Mouse (Mus musculus) midbrain, embryonic 14.5 days (tissue): ENCODE measurements around the gene Elovl7. TPM values are rescaled to one million over a fixed set of nuclear protein-coding genes. Genes with fewer than 3 reads are reported as not detected.

Experiments used
- ATAC-seq: fragments of 200-750 bp; cut with Nextera tagmentation; 2 replicates; pipeline ENCODE4 v1.8.0; 2017; ENCODE audit warnings: moderate number of reproducible peaks, moderate library complexity; ENCODE audit not compliant: low FRiP score, low TSS enrichment
- DNase-seq: peaks from one replicate; pipeline ENCODE4 v3.0.0-alpha.2; 2015
- H3K27ac ChIP-seq: fragments of 300-500 bp; sonication (generic); replicated peaks from 2 replicates; pipeline ENCODE4 v1.5.1; 2014; ENCODE audit warnings: mild to moderate bottlenecking, low read depth, low read length, moderate library complexity
- H3K27me3 ChIP-seq: fragments of 300-500 bp; sonication (generic); 2 replicates; pipeline ENCODE4 v1.6.1; 2014; ENCODE audit warnings: low read length, control low read depth, mixed read lengths; ENCODE audit not compliant: control insufficient read depth, insufficient read depth
- H3K36me3 ChIP-seq: fragments of 300-500 bp; sonication (generic); 2 replicates; pipeline ENCODE4 v1.6.1; 2014; ENCODE audit warnings: low read length, control low read depth; ENCODE audit not compliant: control insufficient read depth, insufficient read depth
- H3K4me1 ChIP-seq: fragments of 300-500 bp; sonication (generic); 2 replicates; pipeline ENCODE4 v1.6.1; 2014; ENCODE audit warnings: mild to moderate bottlenecking, antibody characterized with exemption, low read length, control low read depth; ENCODE audit not compliant: control insufficient read depth, insufficient read depth
- H3K4me2 ChIP-seq: fragments of 300-500 bp; sonication (generic); 2 replicates; pipeline ENCODE4 v1.6.1; 2014; ENCODE audit warnings: mild to moderate bottlenecking, low read length, moderate library complexity
- H3K4me3 ChIP-seq: fragments of 300-500 bp; sonication (generic); replicated peaks from 2 replicates; pipeline ENCODE4 v1.5.1; 2014; ENCODE audit warnings: low read depth, low read length
- H3K9ac ChIP-seq: fragments of 300-500 bp; sonication (generic); replicated peaks from 2 replicates; pipeline ENCODE4 v1.6.1; 2014; ENCODE audit warnings: mild to moderate bottlenecking, low read length, moderate library complexity
- H3K9me3 ChIP-seq: fragments of 300-500 bp; sonication (generic); 2 replicates; pipeline ENCODE4 v1.6.1; 2016; ENCODE audit warnings: low read length, control low read depth, mixed read lengths; ENCODE audit not compliant: control insufficient read depth
- WGBS: fragments of 180-500 bp; shearing (Covaris S2); extraction: QIAGEN DNeasy Blood & Tissue Kit; methylation state at CpG from one replicate; pipeline ENCODE4 v1.1.7; 2014; 5-methylcytosine and 5-hydroxymethylcytosine counted together
- polyA plus RNA-seq: library from polyadenylated mRNA; unstranded; fragments of >200 nt; fragmentation: Nextera tagmentation; extraction: Ambion mirVana; gene quantifications from 2 replicates; pipeline ENCODE4 v1.2.1, GENCODE M21; 2014

The Elovl7 gene
- polyA plus RNA-seq, 1 experiment from 2014 or later, result 1.5 TPM

- no peak overlapping the region for H3K9ac ChIP-seq
- WGBS, result 80% methylated on average over 7 of the region's 7 CpGs
- DNase-seq, result no peak
Measured at GRCm38 (mm10) chr13:108302957-108303675, 88.9 kb downstream of the Elovl7 start.

GRCm38 (mm10) chr13:108303841-108304240, 89.6 kb downstream of the Elovl7 start:
- H3K27ac ChIP-seq, result no peak overlapping the region

More at GRCm38 (mm10) chr13:108302957-108303675, 88.9 kb downstream of the Elovl7 start:
- no peaks in the 10 kb centered on the region for H3K4me1 ChIP-seq
- no peaks in the 10 kb centered on the region for H3K27me3 ChIP-seq
- ATAC-seq, result no peak
- no peaks in the 10 kb centered on the region for H3K36me3 ChIP-seq
- no peaks in the 10 kb centered on the region for H3K9me3 ChIP-seq
- H3K4me2 ChIP-seq, result no peak overlapping the region
- no peak overlapping the region for H3K4me3 ChIP-seq
- H3K27ac ChIP-seq, result no peak overlapping the region

GRCm38 (mm10) chr13:108304680-108305079, 90.5 kb downstream of the Elovl7 start:
- H3K4me3 ChIP-seq, result no peak overlapping the region
- no peaks in the 10 kb centered on the region for H3K36me3 ChIP-seq
- no peak overlapping the region for H3K27ac ChIP-seq
- no peaks in the 10 kb centered on the region for H3K4me1 ChIP-seq
- H3K27me3 ChIP-seq, result no peaks in the 10 kb centered on the region
- DNase-seq, result no peak
- no peak overlapping the region for H3K4me2 ChIP-seq
- 57% methylated on average over 2 of the region's 2 CpGs for WGBS
- ATAC-seq, result no peak
- no peaks in the 10 kb centered on the region for H3K9me3 ChIP-seq
- H3K9ac ChIP-seq, result no peak overlapping the region

More at GRCm38 (mm10) chr13:108303841-108304240, 89.6 kb downstream of the Elovl7 start:
- Histone ChIP-seq H3K4me3 (no peak overlapping the region), H3K9ac (no peak overlapping the region), H3K36me3 (no peaks in the 10 kb centered on the region), H3K4me1 (no peaks in the 10 kb centered on the region), H3K4me2 (no peak overlapping the region), H3K9me3 (no peaks in the 10 kb centered on the region), H3K27me3 (no peaks in the 10 kb centered on the region)
- no peak for ATAC-seq
- WGBS, result 89% methylated on average over 1 of the region's 1 CpGs
- DNase-seq, result no peak

- Histone ChIP-seq H3K9ac (peak within 1 kb of the TSS; percentile 78), H3K4me3 (peak within 1 kb of the TSS; percentile 68), H3K4me1 (peaks cover 13% of the 10 kb centered on the region), H3K9me3 (no peaks in the 10 kb centered on the region), H3K27ac (peak within 1 kb of the TSS; percentile 61), H3K4me2 (peak within 1 kb of the TSS; percentile 95), H3K27me3 (no peaks in the 10 kb centered on the region), H3K36me3 (no peaks in the 10 kb centered on the region)
- 1% methylated on average over 48 of the region's 48 CpGs for WGBS
- ATAC-seq, result peak; percentile 97
- DNase-seq, result peak; percentile 97
Measured at GRCm38 (mm10) chr13:108315702-108316486, 101.7 kb downstream of the Elovl7 start, which contains the start of gene Depdc1b. Gene Depdc1b (plus strand): TSS chr13:108316332.

GRCm38 (mm10) chr13:108316487-108316903, 102.3 kb downstream of the Elovl7 start:
- Histone ChIP-seq H3K9ac (peak overlapping the region; percentile 78), H3K36me3 (no peaks in the 10 kb centered on the region), H3K4me1 (peaks cover 13% of the 10 kb centered on the region), H3K4me3 (peak overlapping the region; percentile 68), H3K27ac (no peak overlapping the region), H3K4me2 (peak overlapping the region; percentile 95), H3K27me3 (no peaks in the 10 kb centered on the region), H3K9me3 (no peaks in the 10 kb centered on the region)
- peak; percentile 78; the same call in 1 of the 2 replicates for ATAC-seq
- DNase-seq, result peak; percentile 8
- WGBS, result under 1% methylated on average over 32 of the region's 32 CpGs

GRCm38 (mm10) chr13:108317414-108317813, 103.2 kb downstream of the Elovl7 start:
- H3K4me2 ChIP-seq, result peak overlapping the region; percentile 95
- no peak overlapping the region for H3K4me3 ChIP-seq
- no peak overlapping the region for H3K9ac ChIP-seq
- H3K9me3 ChIP-seq, result no peaks in the 10 kb centered on the region
- no peaks in the 10 kb centered on the region for H3K27me3 ChIP-seq
- DNase-seq, result no peak
- peaks cover 13% of the 10 kb centered on the region for H3K4me1 ChIP-seq
- ATAC-seq, result no peak
- WGBS, result 93% methylated on average over 2 of the region's 2 CpGs
- no peaks in the 10 kb centered on the region for H3K36me3 ChIP-seq
- no peak overlapping the region for H3K27ac ChIP-seq

- peaks cover 13% of the 10 kb centered on the region for H3K4me1 ChIP-seq
- H3K4me3 ChIP-seq, result no peak overlapping the region
- no peaks in the 10 kb centered on the region for H3K27me3 ChIP-seq
- no peak for ATAC-seq
- no peak for DNase-seq
- no peak overlapping the region for H3K27ac ChIP-seq
- H3K4me2 ChIP-seq, result no peak overlapping the region
- H3K9ac ChIP-seq, result no peak overlapping the region
- H3K9me3 ChIP-seq, result no peaks in the 10 kb centered on the region
- WGBS, result 94% methylated on average over 8 of the region's 8 CpGs
- H3K36me3 ChIP-seq, result no peaks in the 10 kb centered on the region
Measured at GRCm38 (mm10) chr13:108319028-108319427, 104.8 kb downstream of the Elovl7 start.

- Histone ChIP-seq H3K36me3 (no peaks in the 10 kb centered on the region), H3K9ac (no peak overlapping the region), H3K27ac (no peak overlapping the region), H3K4me2 (no peak overlapping the region), H3K4me3 (no peak overlapping the region), H3K27me3 (no peaks in the 10 kb centered on the region), H3K4me1 (peaks cover 13% of the 10 kb centered on the region), H3K9me3 (no peaks in the 10 kb centered on the region)
- 92% methylated on average over 8 of the region's 8 CpGs for WGBS
- no peak for DNase-seq
- ATAC-seq, result no peak
Measured at GRCm38 (mm10) chr13:108320216-108320615, 106.0 kb downstream of the Elovl7 start.
